Mouse (Mus musculus) heart, adult 2 months (tissue): ENCODE results near the gene Scaf1. TPM values are rescaled to one million over a fixed set of nuclear protein-coding genes. Genes with fewer than 3 reads are reported as not detected.

ENCODE experiments used
- DNase-seq, 2 experiments: peaks; one replicate each; pipeline ENCODE4 v3.0.0; 2021
- H3K27ac ChIP-seq: fragments of 200-600 bp; 2 replicates; pipeline ENCODE4 v1.8.1; 2022
- H3K27me3 ChIP-seq: fragments of 200-500 bp; 2 replicates; pipeline ENCODE4 v1.6.1; 2012; ENCODE audit warnings: mild to moderate bottlenecking, low read length, inconsistent platforms, mixed read lengths; ENCODE audit not compliant: control insufficient read depth, insufficient read depth
- H3K36me3 ChIP-seq: fragments of 200-500 bp; 2 replicates; pipeline ENCODE4 v1.6.1; 2012; ENCODE audit warnings: low read length, inconsistent platforms; ENCODE audit not compliant: control insufficient read depth, insufficient read depth
- H3K4me1 ChIP-seq: fragments of 200-500 bp; 2 replicates; pipeline ENCODE4 v1.6.1; 2011; ENCODE audit warnings: low read length; ENCODE audit not compliant: control insufficient read depth, insufficient read depth
- H3K4me3 ChIP-seq: fragments of 200-600 bp; 2 replicates; pipeline ENCODE4 v1.8.1; 2022
- H3K79me2 ChIP-seq: fragments of 200-500 bp; replicated peaks from 2 replicates; pipeline ENCODE4 v1.6.1; 2012; ENCODE audit warnings: mild to moderate bottlenecking, inconsistent platforms, low read length, moderate library complexity, mixed read lengths; ENCODE audit not compliant: control insufficient read depth, insufficient read depth
- H3K9ac ChIP-seq: fragments of 200-500 bp; 2 replicates; pipeline ENCODE4 v1.6.1; 2012; ENCODE audit warnings: low read depth, mild to moderate bottlenecking, control low read depth, inconsistent platforms, low read length, mixed read lengths
- CTCF ChIP-seq: fragments of 200-600 bp; IDR thresholded peaks from 2 replicates; pipeline ENCODE4 v1.8.1; 2022; ENCODE audit warnings: antibody characterized with exemption, mild to moderate bottlenecking, moderate library complexity
- EP300 ChIP-seq: fragments of 200-500 bp; IDR thresholded peaks from 2 replicates; pipeline ENCODE4 v1.6.1; 2011; ENCODE audit warnings: low read depth, low read length, control low read depth; ENCODE audit not compliant: insufficient read depth
- POLR2A ChIP-seq: fragments of 200-500 bp; IDR thresholded peaks from 2 replicates; pipeline ENCODE4 v1.6.1; 2011; ENCODE audit warnings: mild to moderate bottlenecking, low read depth, low read length, control low read depth; ENCODE audit not compliant: insufficient read depth
- WGBS: fragments of 180-500 bp; shearing (Covaris S2); methylation state at CpG from one replicate; pipeline ENCODE4 v1.1.7; 2018; 5-methylcytosine and 5-hydroxymethylcytosine counted together
- intact Hi-C: fragments of 180-260 bp; cut with DNase I; formaldehyde crosslinking; loops from one replicate; pipeline ENCODE4 v1.15.1; 2025
- polyA plus RNA-seq: library from polyadenylated mRNA; depleted of rRNA; stranded (reverse); fragments of >200 nt; gene quantifications from 2 replicates; pipeline ENCODE4 v1.2.3, GENCODE M21; 2012
- total RNA-seq, 2 experiments: library from RNA; stranded (reverse); gene quantifications; 2 replicates each; pipeline ENCODE4 v1.2.3; 2021

Gene Scaf1
- total and polyA plus RNA-seq, 3 experiments, result 36.0 to 46.6 (median 45.5) TPM

DNA sequence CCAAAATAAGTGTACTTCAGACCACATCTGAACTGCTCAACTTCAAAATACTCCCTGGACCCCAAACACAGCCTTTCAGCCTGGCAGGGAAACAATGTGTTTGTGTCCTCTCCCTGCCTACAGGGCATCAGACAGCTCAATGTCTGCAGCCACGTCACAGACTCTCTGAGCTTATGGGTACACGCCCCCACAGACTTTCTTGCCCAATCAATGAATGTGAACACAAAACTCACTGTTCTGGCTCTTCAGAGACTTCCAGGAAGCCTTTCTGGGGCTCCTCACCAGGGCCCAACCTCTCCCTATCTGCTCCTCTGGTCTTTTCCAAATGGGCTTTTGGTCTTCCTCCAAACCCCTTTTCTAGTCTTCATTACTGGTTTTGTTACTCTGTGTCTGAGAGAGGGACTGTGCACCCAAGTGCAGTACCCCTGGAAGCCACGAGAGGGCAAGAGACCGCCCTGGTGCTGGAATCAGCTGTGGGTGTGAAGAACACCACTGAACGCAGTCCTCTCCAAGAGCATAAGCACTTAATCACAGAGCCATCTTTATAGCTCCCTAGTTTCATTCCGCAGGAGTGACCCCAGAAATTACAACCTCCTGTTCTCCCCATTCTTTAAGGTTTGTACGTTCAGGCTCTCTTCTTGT is 21.7 kb upstream of the Scaf1 start:
- no peak for TF ChIP-seq EP300
- TF ChIP-seq CTCF, result peak; percentile 86
- Histone ChIP-seq H3K27me3 (no peaks in the 10 kb centered on the region), H3K9ac (no peak overlapping the region), H3K4me3 (no peak overlapping the region), H3K36me3 (no peaks in the 10 kb centered on the region), H3K79me2 (peaks cover 2% of the 10 kb centered on the region; the same call in 1 of the 2 replicates), H3K4me1 (no peaks in the 10 kb centered on the region), H3K27ac (no peak overlapping the region)
- intact Hi-C loops, result no loop called here
- peak; percentile 27 to 68 for DNase-seq
- 69% methylated on average over 7 of the region's 7 CpGs for WGBS

DNA sequence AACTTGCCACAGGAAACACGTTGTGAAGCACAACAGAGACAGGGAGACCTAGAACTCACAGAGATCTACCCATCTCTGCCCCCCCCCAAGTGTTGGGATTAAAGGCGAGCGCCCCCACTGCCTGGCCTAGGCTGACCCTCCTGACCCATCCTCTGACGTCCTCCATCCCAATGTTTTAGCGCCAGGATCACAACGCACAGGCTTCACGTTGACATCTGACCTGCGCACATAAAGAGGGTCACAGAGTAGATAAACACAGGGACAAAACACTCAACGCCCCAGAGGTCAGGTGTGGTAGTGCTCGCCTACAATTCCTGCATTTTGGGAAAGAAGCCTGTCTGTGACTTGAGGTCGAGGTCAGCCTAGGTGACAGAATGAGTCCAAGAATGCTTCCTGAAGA is 20.5 kb upstream of the Scaf1 start:
- Histone ChIP-seq H3K36me3 (no peaks in the 10 kb centered on the region), H3K27ac (no peak overlapping the region), H3K4me1 (no peaks in the 10 kb centered on the region), H3K27me3 (no peaks in the 10 kb centered on the region), H3K79me2 (peaks cover 2% of the 10 kb centered on the region; the same call in 1 of the 2 replicates), H3K4me3 (no peak overlapping the region), H3K9ac (no peak overlapping the region)
- intact Hi-C loops, result no loop called here
- 84% methylated on average over 11 of the region's 11 CpGs for WGBS
- no peak for DNase-seq
- TF ChIP-seq EP300 (no peak), CTCF (no peak), POLR2A (no peak)

DNA sequence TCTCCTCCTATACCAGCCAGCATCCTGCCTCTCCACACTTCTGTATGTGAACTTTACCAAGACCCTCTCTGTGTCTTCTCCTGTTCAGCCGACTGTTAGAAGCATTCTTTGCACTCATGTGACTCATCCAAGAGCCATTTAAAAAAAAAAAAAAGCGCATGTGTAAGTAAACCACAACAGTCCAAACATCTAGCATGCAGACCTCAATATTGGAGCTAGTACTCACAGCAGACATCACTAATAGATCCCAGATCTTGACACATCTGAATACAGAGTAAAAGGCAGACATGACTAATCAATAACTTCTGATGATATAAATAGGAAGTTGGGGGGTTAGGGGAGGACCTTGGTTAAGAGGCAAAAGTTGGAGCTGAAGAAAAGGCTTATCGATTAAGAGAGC is 19.5 kb upstream of the Scaf1 start:
- TF ChIP-seq CTCF (no peak), EP300 (no peak), POLR2A (no peak)
- no peak overlapping the region for H3K9ac ChIP-seq
- intact Hi-C loops, result no loop called here
- H3K79me2 ChIP-seq, result peaks cover 2% of the 10 kb centered on the region; the same call in 1 of the 2 replicates
- DNase-seq, result no peak
- H3K27ac ChIP-seq, result no peak overlapping the region
- H3K27me3 ChIP-seq, result no peaks in the 10 kb centered on the region
- no peaks in the 10 kb centered on the region for H3K4me1 ChIP-seq
- no peaks in the 10 kb centered on the region for H3K36me3 ChIP-seq
- no peak overlapping the region for H3K4me3 ChIP-seq
- 77% methylated on average over 3 of the region's 3 CpGs for WGBS

DNA sequence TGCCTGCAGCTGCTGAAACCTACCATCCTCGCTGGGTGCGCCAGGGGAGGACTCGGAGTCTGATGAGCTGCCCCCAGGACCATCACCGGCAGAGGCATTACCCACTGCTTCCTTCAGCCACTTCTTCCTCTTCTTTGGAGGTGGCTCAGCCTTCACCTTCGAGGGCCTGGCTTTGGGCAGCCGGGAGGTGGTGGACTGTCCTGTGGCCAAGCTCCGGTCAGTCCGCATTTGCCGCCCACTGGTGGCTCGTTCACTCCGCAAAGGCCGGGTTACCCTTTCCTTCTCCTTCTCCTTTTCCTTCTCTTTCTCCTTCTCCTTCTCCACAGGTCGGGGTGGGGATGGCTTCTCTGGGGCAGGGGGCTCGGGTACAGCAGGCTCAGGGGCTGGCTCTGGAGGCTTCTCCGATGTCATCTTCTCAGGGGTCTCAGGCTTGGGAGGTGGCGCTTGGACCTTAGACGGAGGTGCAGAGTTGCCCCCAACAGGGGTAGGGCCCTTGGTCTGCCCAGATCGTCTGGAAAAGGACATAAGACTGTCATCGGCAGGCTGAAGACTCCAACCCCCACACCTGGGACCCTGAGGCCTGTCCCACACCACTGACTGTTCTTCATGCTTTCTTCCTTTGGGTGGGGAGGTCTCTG is 17.7 kb upstream of the Scaf1 start:
- Histone ChIP-seq H3K4me1 (no peaks in the 10 kb centered on the region), H3K4me3 (no peak overlapping the region), H3K79me2 (peaks cover 2% of the 10 kb centered on the region; the same call in 1 of the 2 replicates), H3K27ac (no peak overlapping the region), H3K9ac (no peak overlapping the region), H3K36me3 (no peaks in the 10 kb centered on the region), H3K27me3 (no peaks in the 10 kb centered on the region)
- intact Hi-C loops, result no loop called here
- TF ChIP-seq EP300, result no peak
- no peak for TF ChIP-seq CTCF
- no peak for TF ChIP-seq POLR2A
- WGBS, result 93% methylated on average over 19 of the region's 19 CpGs
- DNase-seq, result peak in 1 of 2 experiments; percentile 2

DNA sequence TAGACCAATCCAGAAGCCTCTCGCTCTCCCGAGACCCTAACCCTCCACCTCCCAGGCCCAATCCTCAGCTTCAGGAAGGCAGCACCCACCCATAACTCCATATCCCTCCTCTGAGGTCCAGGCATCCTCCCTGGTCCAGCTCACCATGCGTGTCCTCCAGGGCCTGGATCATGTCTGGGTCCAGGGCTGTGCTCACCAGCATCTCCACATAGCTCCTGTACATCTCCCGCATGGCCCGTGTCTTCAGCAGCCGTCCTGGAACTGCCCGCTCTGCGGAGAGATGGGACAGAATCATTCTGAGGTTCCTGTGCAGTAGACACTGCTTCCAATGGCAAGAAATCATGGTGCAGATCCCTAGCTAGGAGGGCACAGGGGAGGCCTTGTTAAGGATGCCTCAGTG is 14.7 kb upstream of the Scaf1 start:
- intact Hi-C loops, result loop anchor here (2.0 kb wide), 1 partner anchor 20 kb away; no protein-coding TSS in a partner anchor
- no peak overlapping the region for H3K4me3 ChIP-seq
- TF ChIP-seq POLR2A (no peak), CTCF (no peak), EP300 (no peak)
- no peaks in the 10 kb centered on the region for H3K36me3 ChIP-seq
- 95% methylated on average over 8 of the region's 8 CpGs for WGBS
- no peaks in the 10 kb centered on the region for H3K27me3 ChIP-seq
- no peak overlapping the region for H3K9ac ChIP-seq
- no peak overlapping the region for H3K27ac ChIP-seq
- no peak for DNase-seq
- no peaks in the 10 kb centered on the region for H3K79me2 ChIP-seq
- no peaks in the 10 kb centered on the region; the same call in 1 of the 2 replicates for H3K4me1 ChIP-seq

DNA sequence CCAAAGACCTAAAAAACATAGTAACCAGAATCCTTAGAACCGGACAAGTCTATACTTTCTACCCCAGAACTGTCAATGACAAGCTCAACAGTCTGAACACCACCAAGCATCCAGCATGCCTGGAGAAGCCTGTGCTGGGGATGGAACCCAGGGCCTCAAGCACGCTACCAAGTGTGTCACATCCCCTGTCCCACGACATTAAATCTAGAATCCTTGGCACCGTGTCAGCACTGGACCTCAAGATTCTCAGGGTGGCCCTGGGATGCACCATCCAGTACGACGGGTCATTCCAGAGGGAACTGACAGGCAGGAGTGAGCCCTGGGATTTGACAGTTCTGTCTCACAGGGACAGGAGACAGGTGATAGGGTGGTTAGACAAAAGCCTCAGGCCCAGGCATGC is 13.8 kb upstream of the Scaf1 start:
- Histone ChIP-seq H3K27me3 (no peaks in the 10 kb centered on the region), H3K4me1 (peaks cover 4% of the 10 kb centered on the region), H3K9ac (no peak overlapping the region), H3K36me3 (no peaks in the 10 kb centered on the region), H3K4me3 (no peak overlapping the region), H3K27ac (no peak overlapping the region), H3K79me2 (no peaks in the 10 kb centered on the region)
- TF ChIP-seq CTCF (no peak), POLR2A (no peak)
- no peak for DNase-seq
- intact Hi-C loops, result loop anchor here (2.0 kb wide), 1 partner anchor 21 kb away; no protein-coding TSS in a partner anchor
- WGBS, result 85% methylated on average over 6 of the region's 6 CpGs
